Mouse (Mus musculus): ENCODE data around the gene Slc9a3r2. TPM values are rescaled to one million over a fixed set of nuclear protein-coding genes. Genes with fewer than 3 reads are reported as not detected.
A peak's percentile ranks its signal among the peaks of the same experiment; 100 is the strongest.

Gene Slc9a3r2
- polyA plus RNA-seq, 1 experiment from 2014 or later, result 341 TPM

GRCm38 (mm10) chr17:24692385-24692784, 42.3 kb upstream of the Slc9a3r2 start:
- TF ChIP-seq CTCF (IDR thresholded peaks at IDR 0.05), result no peak
- no peak for TF ChIP-seq EP300 (IDR thresholded peaks at IDR 0.05)
- ATAC-seq, result no peak
- Histone ChIP-seq H3K9ac (replicated peaks; ENCODE audit: low read depth) (no peak overlapping the region), H3K4me3 (ENCODE audit: low read depth, low read length) (no peak overlapping the region), H3K4me2 (replicated peaks; ENCODE audit: low read depth, low read length) (no peak overlapping the region), H3K27ac (ENCODE audit: low read length) (no peak overlapping the region), H3K36me3 (ENCODE audit: insufficient read depth, low read length) (no peaks in the 10 kb centered on the region), H3K27me3 (replicated peaks; ENCODE audit: insufficient read depth, low read length) (peaks cover 13% of the 10 kb centered on the region; the same call in 1 of the 2 replicates), H3K9me3 (ENCODE audit: low read length) (no peaks in the 10 kb centered on the region), H3K4me1 (ENCODE audit: insufficient read depth, low read depth, low read length) (peaks cover 5% of the 10 kb centered on the region; the same call in 1 of the 2 replicates)
- no peak for DNase-seq (ENCODE audit: low spot score)
- WGBS, result 73% methylated on average over 5 of the region's 5 CpGs

- Histone ChIP-seq H3K9me3 (ENCODE audit: low read length) (no peaks in the 10 kb centered on the region), H3K4me2 (replicated peaks; ENCODE audit: low read depth, low read length) (peak within 1 kb of the TSS; percentile 52), H3K9ac (replicated peaks; ENCODE audit: low read depth) (0 out of 2 replicates have a peak within 1 kb of the TSS, but pooled peaks have one; percentile 8), H3K4me1 (ENCODE audit: insufficient read depth, low read depth, low read length) (peaks cover 5% of the 10 kb centered on the region; the same call in 1 of the 2 replicates), H3K27ac (ENCODE audit: low read length) (no peak within 1 kb of the TSS), H3K27me3 (replicated peaks; ENCODE audit: insufficient read depth, low read length) (peaks cover 13% of the 10 kb centered on the region; the same call in 1 of the 2 replicates), H3K4me3 (ENCODE audit: low read depth, low read length) (peak within 1 kb of the TSS; percentile 27), H3K36me3 (ENCODE audit: insufficient read depth, low read length) (no peaks in the 10 kb centered on the region)
- under 1% methylated on average over 43 of the region's 55 CpGs for WGBS
- DNase-seq (ENCODE audit: low spot score) (no peak), ATAC-seq (no peak)
- TF ChIP-seq EP300 (IDR thresholded peaks at IDR 0.05) (no peak), CTCF (IDR thresholded peaks at IDR 0.05) (no peak)
These were observed 39.3 kb upstream of the Slc9a3r2 start, which contains the start of gene Syngr3 for GRCm38 (mm10) chr17:24689251-24690081. Gene Syngr3 (minus strand): TSS chr17:24689955.

GRCm38 (mm10) chr17:24687599-24687998, 37.5 kb upstream of the Slc9a3r2 start:
- peaks cover 13% of the 10 kb centered on the region; the same call in 1 of the 2 replicates for H3K27me3 ChIP-seq (replicated peaks; ENCODE audit: insufficient read depth, low read length)

GRCm38 (mm10) chr17:24687146-24687595, 37.0 kb upstream of the Slc9a3r2 start:
- Histone ChIP-seq H3K4me3 (ENCODE audit: low read depth, low read length) (peak overlapping the region; percentile 27), H3K4me2 (replicated peaks; ENCODE audit: low read depth, low read length) (peak overlapping the region; percentile 49), H3K27ac (ENCODE audit: low read length) (no peak overlapping the region), H3K4me1 (ENCODE audit: insufficient read depth, low read depth, low read length) (peaks cover 5% of the 10 kb centered on the region; the same call in 1 of the 2 replicates), H3K36me3 (ENCODE audit: insufficient read depth, low read length) (no peaks in the 10 kb centered on the region), H3K27me3 (replicated peaks; ENCODE audit: insufficient read depth, low read length) (peaks cover 13% of the 10 kb centered on the region; the same call in 1 of the 2 replicates), H3K9me3 (ENCODE audit: low read length) (no peaks in the 10 kb centered on the region), H3K9ac (replicated peaks; ENCODE audit: low read depth) (no peak overlapping the region; the same call in 1 of the 2 replicates)
- DNase-seq (ENCODE audit: low spot score), result peak; percentile 53
- ATAC-seq, result peak; percentile 81
- TF ChIP-seq CTCF (IDR thresholded peaks at IDR 0.05), result no peak
- 1% methylated on average over 25 of the region's 25 CpGs for WGBS

More at GRCm38 (mm10) chr17:24687599-24687998, 37.5 kb upstream of the Slc9a3r2 start:
- Histone ChIP-seq H3K4me2 (replicated peaks; ENCODE audit: low read depth, low read length) (peak overlapping the region; percentile 49), H3K9ac (replicated peaks; ENCODE audit: low read depth) (no peak overlapping the region; the same call in 1 of the 2 replicates), H3K36me3 (ENCODE audit: insufficient read depth, low read length) (no peaks in the 10 kb centered on the region), H3K9me3 (ENCODE audit: low read length) (no peaks in the 10 kb centered on the region), H3K4me1 (ENCODE audit: insufficient read depth, low read depth, low read length) (peaks cover 5% of the 10 kb centered on the region; the same call in 1 of the 2 replicates), H3K4me3 (ENCODE audit: low read depth, low read length) (peak overlapping the region; percentile 27), H3K27ac (ENCODE audit: low read length) (no peak overlapping the region)
- DNase-seq (ENCODE audit: low spot score), result no peak
- ATAC-seq, result no peak
- TF ChIP-seq EP300 (IDR thresholded peaks at IDR 0.05), result no peak
- TF ChIP-seq CTCF (IDR thresholded peaks at IDR 0.05), result no peak
- WGBS, result 22% methylated on average over 23 of the region's 23 CpGs

DNA sequence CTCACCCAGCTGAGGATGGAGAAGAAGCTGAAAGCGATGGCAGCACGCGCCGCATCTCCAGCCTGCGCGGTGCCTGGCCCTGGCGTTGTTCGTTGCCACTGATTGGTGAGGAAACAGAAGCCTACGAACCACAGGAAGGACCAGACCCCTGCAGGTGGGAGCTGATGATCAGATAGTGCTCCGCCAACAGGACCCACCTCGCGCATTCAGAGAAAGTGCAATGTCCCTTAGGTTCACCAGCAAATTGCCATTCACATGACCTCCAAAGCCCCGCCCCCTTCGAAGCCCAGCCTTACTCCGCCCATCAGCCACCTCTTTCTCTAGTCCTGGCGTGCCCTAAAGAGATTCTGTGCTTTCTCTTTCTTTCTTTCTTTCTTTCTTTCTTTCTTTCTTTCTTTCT, 36.4 kb upstream of the Slc9a3r2 start:
- Histone ChIP-seq H3K9ac (replicated peaks; ENCODE audit: low read depth) (no peak overlapping the region), H3K27ac (ENCODE audit: low read length) (no peak overlapping the region), H3K4me3 (ENCODE audit: low read depth, low read length) (no peak overlapping the region), H3K4me2 (replicated peaks; ENCODE audit: low read depth, low read length) (no peak overlapping the region), H3K36me3 (ENCODE audit: insufficient read depth, low read length) (no peaks in the 10 kb centered on the region), H3K9me3 (ENCODE audit: low read length) (no peaks in the 10 kb centered on the region), H3K4me1 (ENCODE audit: insufficient read depth, low read depth, low read length) (peaks cover 5% of the 10 kb centered on the region; the same call in 1 of the 2 replicates), H3K27me3 (replicated peaks; ENCODE audit: insufficient read depth, low read length) (peaks cover 13% of the 10 kb centered on the region; the same call in 1 of the 2 replicates)
- ATAC-seq, result peak; percentile 62; the same call in 1 of the 2 replicates
- peak; percentile 55 for DNase-seq (ENCODE audit: low spot score)
- 40% methylated on average over 16 of the region's 16 CpGs for WGBS
- TF ChIP-seq EP300 (IDR thresholded peaks at IDR 0.05), result no peak
- no peak for TF ChIP-seq CTCF (IDR thresholded peaks at IDR 0.05)

- DNase-seq (ENCODE audit: low spot score) (no peak), ATAC-seq (no peak)
- 88% methylated on average over 24 of the region's 24 CpGs for WGBS
- Histone ChIP-seq H3K36me3 (ENCODE audit: insufficient read depth, low read length) (peaks cover 21% of the 10 kb centered on the region; the same call in 1 of the 2 replicates), H3K9me3 (ENCODE audit: low read length) (no peaks in the 10 kb centered on the region), H3K27me3 (replicated peaks; ENCODE audit: insufficient read depth, low read length) (no peaks in the 10 kb centered on the region), H3K4me1 (ENCODE audit: insufficient read depth, low read depth, low read length) (no peaks in the 10 kb centered on the region), H3K4me2 (replicated peaks; ENCODE audit: low read depth, low read length) (no peak overlapping the region), H3K9ac (replicated peaks; ENCODE audit: low read depth) (no peak overlapping the region), H3K27ac (ENCODE audit: low read length) (no peak overlapping the region), H3K4me3 (ENCODE audit: low read depth, low read length) (no peak overlapping the region)
- TF ChIP-seq CTCF (IDR thresholded peaks at IDR 0.05) (no peak), EP300 (IDR thresholded peaks at IDR 0.05) (no peak)
These were observed 27.5 kb upstream of the Slc9a3r2 start for GRCm38 (mm10) chr17:24677500-24678080.
